Mouse (Mus musculus) megakaryocyte-erythroid progenitor cell, adult 5-6 weeks (primary cell): ENCODE results near the gene Nlrc4. TPM values are rescaled to one million over a fixed set of nuclear protein-coding genes. Genes with fewer than 3 reads are reported as not detected.
"Not testable (repeated sequence)": the region's sequence is repeated elsewhere in the genome, so short reads cannot be mapped to it uniquely, and the experiment has no call there.

Experiments used
- ATAC-seq: replicated peaks from 2 replicates; pipeline ENCODE4 v1.8.0; 2016; ENCODE audit warnings: mild to moderate bottlenecking, inconsistent platforms; ENCODE audit not compliant: severe bottlenecking, poor library complexity, low FRiP score, low TSS enrichment
- total RNA-seq, 2 experiments: library from RNA; stranded (forward) in 1 of 2; stranded (reverse) in 1 of 2; fragments of 200-1000, 215-1000 nt in 1 of 2; fragments of >200 nt in 1 of 2; fragmentation: Nextera tagmentation in 1 of 2; gene quantifications; 2 replicates each; pipeline ENCODE4 v1.2.3; 2014 to 2017

Nlrc4 gene
- total RNA-seq (2014; fragmentation: Nextera tagmentation) (0.11 and 0.30 TPM in 2 replicates), total RNA-seq (2017) (0.42 and 1.4 TPM in 2 replicates)

DNA sequence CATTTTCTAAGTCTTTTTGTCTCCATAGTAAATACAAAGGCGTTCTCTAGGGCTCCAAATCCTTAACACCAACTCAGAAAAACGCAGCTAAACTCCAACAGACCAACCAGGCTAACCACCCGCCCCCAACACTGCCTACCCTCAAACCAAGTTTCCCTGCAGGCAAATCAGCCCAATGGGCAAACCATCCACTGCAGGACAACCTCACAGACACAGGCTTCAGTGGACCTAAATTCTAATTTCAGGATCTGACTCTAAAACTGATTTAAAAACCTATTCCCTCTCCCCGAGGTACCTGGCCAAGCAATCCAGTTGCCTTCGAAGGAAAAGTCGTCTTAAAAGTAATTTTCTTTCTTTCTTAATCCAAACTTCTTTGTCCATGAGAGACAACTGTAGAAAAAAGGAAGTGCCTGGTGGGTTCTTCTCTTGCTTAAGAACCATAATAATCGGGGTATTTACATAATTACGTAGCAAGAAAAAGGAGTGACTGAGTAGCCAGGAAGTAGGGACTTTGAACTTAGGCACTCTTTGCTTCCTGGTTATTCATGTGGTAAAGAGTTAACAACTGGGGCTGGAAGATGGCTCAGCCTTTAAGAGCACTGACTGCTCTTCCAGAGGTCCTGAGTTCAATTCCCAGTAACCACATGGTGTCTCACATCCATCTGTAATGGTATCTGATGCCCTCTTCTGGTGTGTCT, at the start of gene Nlrc4:
Nlrc4 (minus strand) TSS at position 432 of the 698 bp plus-strand sequence.
- ATAC-seq: no peak

DNA sequence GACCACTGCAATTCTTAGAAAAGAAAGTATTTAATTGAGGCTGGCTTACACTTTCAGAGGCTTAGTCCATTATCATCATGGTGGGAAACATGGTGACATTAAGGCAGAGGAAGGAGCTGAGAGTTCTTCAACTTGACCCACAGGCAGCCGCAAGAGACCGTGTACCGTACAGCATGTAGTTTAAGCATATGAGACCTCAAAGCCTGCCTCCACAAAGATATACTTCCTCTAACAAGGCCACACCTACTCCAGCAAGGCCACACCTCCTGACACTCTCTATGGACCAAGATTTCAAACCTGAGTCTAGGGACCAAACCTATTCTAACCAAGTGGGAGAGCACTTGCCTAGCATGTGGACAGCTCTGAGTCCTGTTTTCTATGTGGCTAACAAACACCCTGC, 49.7 kb upstream of the Nlrc4 start:
- peak; percentile 65; the same call in 1 of the 2 replicates for ATAC-seq

DNA sequence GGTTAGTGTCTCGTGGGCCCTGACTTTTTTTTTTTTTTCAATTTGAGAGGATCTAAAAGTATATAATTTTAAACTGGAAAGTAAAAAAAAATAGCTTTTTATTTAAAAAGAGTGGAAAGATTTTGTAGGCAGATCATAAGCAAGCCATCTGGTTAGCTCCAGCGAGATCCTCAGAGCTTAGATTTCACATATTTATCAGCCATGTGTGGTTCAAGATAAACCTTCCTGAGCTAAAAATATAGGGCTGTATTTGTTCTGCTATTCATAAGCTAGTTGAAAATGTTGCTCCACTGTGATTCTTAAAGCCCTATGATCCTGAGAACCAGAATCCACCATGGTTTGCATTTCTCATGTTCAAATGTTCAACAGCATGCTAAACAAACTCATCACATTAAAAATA, 49.0 kb upstream of the Nlrc4 start:
- ATAC-seq: no peak

DNA sequence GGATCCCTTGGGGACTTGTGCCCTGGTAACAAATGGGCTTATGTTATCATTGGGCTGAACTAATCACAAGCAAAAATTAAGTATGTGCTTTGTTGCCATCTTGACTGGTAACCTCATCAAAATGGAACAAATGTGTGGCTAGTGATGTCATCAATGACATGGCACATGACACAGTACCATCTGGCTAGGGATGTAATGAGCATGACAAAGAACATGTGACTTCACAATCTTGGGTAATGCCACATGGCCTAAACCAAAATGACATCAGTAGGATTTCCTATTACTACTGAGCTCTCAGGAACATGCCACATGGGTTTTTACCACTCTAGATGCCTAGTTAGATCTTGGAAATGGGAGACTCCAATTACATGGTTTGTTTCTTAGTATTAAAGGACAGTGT, 42.1 kb upstream of the Nlrc4 start:
- no peak for ATAC-seq

DNA sequence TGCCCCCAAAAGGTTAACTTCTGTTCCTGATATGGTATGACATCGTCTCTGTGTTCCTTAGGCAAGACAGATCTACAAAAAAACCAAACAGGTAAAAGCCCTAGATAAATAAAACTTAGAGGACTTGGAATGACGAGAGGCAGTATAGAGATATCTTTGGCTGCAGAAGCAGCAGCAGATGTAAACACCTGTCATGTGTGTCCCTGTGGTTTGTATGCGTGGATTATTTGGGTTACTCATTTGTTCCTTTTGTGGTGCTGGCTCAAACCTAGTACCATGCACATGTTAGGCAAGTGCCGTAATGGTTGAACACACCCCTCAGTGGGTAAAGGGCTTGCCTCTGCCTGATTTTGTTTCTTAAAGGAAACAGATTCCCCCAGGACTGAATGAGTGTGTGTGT, 41.3 kb upstream of the Nlrc4 start:
- no peak for ATAC-seq

DNA sequence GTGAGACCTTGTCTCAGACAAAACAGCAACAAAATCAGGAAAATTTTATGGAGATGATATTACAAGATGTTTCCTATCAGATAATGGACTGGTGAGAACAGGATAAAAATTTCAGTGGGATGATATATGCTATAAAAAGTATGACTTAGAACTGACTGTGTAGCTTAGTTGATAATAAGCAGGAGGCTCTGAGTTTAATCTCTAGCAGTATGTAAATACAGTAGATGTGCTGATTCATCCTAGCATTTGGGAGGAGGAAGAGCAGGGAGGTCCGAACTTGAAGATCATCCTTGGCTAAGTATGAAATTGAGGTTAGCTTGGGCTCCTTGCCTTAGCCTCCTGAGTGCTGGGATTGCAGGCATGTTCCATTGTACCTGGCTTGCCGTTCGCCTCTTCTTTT, 32.6 kb upstream of the Nlrc4 start:
- peak; percentile 77 for ATAC-seq

DNA sequence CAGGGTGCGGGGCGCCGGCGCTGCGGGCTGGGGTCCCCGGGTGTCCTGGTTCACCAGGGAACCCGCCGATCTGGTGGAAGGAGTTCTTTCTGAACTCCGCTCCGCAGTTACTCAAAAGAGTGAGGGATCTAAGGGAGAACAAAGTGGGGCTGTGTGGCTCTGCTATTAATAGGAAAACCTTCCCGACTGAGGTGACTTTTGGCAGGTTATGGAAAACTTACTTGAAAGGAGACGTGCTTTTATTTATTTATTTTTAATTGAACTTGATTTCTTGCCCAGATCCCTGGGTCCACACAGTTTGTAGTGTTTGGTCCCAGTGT, 30.9 kb upstream of the Nlrc4 start:
- no peak for ATAC-seq

DNA sequence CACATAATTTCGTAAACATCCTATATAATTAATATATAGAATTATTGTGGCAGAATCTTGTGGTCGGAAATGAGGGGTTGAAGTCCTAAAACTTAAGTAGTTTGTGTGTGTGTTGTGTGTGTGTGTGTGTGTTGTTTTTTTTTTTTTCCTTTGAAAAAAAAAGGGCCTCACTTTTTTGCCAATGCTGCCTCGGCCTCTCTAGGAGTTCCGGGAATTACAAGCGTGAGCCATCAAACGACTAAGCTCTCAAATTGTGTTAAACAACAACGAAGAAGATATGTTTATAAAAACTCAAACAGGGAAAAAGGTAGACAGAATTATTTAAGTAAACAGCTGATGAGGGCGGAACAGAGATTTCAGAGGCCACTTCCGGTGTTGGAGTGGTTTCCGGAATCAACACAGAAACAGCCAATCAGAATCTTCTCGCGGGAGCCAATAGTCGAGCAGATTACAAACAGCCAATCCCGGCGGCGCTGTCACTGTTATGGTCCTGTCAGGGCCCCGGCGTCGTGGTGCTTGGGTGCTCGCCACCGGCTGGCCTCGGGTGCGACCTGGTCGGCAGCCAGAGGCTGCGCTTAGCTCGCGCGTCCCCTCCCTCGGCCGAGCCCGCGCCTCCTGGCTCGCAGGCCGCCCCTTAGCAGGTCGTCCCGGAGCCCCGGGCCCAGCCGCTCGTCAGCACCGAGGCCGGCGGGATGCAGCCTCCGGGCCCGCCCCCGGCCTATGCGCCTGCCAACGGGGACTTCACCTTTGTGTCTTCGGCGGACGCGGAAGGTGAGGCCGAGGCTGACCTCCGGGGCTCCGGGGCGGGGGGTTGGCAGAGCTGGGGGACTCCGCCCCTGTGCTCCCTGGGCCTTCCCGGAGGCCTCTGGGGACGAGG, 30.3 kb upstream of the Nlrc4 start, which contains the start of gene Yipf4:
Yipf4 (plus strand) TSS at position 470 of the 877 bp plus-strand sequence.
- peak; percentile 98 for ATAC-seq

DNA sequence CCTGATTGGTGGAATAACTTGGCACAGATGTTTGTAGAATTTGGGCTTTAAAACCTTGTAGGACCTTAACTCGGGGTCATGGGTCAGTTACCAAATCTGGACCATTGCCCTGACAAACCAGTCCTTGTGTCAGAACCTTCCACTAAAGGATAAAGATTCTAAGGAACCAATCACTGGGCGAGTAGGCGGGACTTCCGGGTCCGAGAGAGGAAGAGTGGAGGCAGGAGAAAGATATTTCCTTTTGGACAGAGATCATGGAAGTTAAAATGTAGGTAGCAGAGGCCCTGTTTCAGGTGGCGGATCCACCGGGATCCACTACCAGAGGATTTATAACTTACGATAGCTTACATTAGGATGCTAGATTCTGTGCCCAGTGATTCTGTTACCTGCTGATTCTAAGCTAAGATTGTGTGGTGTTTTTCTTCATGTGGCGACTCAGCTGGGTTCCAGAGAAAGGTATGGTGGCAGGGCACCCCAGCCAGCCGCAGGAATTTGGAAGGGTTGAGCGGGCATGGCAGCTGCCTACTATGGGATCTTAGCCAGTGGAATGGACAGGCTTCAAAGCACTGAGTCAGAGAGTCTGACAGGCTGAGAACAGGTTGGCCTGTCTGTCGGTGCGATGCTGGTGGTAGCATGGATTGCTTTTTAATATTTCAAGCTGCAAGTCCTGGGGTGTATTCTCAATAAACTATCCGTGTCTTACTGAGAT, 21.6 kb upstream of the Nlrc4 start:
- no peak for ATAC-seq

DNA sequence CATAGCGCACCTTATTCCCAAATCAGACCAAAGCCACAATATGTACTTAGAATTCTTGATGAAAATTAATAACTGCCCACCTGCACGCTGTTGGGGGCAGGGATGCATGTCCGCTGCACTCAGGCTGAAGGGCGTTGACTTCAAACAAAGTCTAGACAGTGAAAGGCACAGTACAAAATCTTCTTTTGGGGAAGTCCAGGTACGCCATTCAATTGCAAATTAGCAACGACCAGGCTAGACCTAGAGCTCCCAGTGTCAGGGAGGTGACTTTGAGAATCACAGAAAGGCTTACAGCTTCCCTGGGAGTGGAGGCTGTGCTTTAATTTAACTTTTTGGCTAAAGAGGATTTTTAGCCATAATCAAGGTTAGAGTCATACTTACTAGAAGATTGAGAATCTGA, 11.2 kb upstream of the Nlrc4 start:
- ATAC-seq: not testable (repeated sequence)

DNA sequence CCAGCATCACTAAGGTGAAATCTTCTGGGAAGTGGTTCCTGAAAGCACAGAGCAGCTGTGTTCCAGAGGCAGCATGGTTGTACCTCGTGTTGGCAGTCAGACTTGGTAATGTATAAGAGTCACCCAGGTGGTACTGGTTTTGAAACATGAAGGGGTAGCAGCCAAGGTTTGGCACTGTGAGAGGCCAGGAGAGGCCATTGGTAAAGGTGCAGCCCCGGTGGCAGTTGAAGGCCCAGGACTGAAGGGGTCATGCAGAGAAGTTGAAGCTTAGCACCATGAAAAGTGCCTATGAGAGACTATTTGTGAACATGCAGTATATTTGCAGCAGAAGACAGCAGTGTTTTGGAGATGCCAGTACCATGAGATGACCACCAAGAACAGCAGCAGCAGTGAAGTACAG, 9.0 kb upstream of the Nlrc4 start:
- not testable (repeated sequence) for ATAC-seq

DNA sequence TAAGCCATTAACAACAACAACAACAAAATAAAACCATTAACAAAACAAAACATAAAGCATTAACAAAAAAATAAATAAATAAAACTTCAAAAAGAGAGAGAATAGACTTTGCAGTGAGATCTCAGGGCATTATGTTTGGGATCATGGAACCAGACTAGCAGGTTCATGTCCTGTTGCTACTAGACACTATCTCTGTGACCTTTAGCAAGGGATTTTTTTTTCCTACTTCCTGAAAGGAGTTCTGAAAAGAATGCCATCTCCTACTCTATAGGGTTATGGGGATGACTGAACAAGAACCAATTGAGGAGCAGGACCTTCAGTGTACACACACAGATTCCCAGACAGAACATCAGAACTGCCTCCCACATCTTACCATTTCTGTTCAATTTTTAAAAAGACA, 4.6 kb upstream of the Nlrc4 start:
- no peak for ATAC-seq

DNA sequence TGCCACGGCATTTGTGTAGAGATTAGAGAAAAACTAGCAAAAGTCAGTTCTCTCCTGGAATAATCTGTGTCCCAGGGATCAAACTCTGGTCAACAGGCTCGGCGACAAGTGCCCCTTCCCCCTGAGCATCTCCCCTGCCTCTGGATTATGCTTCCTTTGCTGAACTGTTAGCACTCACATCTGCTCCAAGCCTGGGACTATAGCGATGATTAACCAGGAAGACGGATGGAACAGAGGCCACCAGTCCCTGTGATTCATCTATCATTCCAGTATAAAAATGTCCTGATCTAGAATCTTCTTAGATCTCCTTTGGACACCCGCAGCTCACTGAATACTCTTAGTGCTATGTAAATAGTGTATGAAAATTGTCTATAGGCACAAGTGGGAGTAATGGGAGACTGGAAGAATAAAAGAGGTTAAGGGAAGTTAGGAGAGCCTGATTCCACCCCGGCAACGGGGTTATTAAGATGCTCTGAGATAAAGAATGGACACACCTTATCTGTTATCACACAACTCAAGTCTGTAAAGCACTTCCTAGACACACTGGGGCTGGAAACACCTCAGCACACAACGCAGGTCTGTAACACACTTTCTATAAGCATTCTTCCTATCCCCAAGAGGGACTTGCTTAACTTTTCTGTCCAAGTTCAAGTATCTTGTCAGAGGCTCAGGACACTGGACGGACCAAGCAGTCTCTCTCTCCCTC, 817 bp downstream of the Nlrc4 start:
- no peak for ATAC-seq

DNA sequence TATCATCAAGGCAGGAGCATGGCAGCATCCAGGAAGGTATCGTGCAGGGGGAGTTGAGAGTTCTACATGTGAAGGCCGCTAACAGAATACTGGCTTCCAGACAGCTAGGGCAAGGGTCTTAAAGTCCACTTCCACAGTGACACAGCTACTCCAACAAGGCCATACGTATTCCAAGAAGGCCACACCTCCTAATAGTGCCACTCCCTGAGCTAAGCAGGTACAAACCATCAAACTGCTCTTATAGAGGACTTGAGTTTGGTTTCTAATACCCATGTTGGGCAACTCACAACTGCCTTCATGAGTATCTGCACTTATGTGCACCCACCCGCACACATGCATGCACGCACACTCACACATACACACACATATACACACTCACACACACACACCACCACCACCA, 2.1 kb downstream of the Nlrc4 start:
- no peak for ATAC-seq

DNA sequence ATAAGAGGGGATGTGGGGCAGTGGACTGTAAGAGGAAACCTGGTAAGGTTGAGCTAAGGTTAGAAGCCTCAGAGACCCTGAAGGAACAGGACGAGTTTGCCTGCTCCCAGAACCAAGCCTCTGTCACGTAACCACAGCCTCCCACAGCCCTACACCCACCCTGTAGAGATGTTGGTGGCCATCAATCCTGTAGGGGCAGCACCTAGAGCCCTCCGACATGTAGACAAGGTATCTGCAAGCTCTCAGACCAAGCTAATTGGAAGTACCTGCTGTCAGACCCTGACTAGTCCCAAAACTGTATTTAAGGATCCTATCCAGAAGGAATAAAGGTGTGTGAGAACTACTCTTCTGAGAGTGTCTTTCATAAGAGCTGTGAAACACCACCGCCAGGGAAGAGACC, 3.5 kb downstream of the Nlrc4 start:
- no peak for ATAC-seq

DNA sequence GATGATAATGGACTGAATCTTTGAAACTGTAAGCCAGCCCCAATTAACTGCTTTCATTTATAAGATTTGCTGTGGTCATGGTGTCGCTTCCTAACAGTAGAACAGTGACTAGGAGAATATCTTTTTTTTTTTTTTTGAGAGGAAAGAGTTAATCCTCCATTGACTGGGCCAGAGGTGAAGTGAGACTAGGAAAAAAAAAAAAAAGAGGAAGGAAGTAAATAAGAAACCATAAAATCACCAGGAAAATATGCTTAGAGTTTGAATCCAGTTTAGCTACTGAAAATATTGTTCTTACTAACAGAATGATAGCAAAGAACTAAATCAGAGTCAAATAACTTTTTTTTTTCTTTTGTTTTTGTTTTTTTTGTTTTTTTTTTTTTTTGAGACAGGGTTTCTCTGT, 4.3 kb downstream of the Nlrc4 start:
- ATAC-seq: no peak

DNA sequence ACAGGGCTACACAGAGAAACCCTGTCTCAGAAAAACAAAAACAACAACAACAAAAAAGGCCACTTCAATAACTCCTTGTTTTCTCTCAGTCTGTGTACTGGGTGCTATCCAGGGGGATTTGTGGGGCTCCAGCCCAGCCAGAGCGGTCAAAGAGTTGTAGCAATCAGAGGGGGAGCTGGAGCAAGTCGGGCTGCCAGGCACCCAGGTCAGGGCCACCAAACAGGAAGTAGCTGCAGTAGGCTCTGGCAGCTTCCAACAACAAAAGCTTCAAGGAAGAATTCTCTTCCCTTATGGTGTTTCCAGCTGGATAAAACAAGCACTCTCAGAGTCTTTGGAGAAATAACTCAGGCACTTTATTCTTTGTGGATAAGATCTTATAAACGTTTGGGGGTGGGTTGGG, 5.0 kb downstream of the Nlrc4 start:
- ATAC-seq: no peak

DNA sequence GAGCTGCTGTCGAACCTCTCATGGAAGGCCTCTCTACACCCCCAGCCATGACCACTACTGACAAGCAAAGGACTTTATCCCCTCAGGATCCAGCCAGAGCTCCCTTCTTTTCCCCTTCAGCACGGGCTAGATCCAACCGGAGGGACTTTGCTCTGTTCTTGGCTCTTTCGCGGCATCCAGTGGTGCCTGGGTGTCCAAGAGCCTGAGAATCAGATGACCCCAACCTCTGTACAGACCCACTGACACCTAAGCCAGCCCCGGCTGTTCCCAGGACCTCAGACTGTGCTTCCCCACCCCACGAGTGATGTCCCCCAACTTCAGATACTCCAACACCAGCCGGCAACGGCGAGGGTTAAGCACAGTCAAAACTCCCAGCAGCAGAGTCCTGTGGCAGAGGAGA, 9.2 kb downstream of the Nlrc4 start:
- no peak for ATAC-seq

DNA sequence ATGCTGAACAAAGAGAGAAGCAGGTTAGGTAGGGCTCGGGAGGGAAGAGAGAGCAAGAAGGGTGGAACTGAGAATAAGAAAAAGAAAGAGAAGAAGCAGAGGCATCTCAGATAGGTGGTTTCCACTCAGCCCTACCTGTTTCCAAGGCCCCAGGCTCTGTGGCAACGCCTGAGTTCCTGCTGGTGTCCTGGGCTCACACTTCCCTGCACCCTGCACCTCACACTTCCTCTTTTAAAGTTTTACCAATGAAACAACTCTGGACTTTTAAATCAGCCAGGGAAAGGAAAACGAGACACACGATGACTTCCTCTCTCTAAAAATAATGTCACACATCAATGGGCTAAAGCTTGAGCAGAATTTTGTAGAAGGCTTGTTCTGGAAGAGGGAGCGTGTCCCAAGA, 18.5 kb downstream of the Nlrc4 start:
- no peak for ATAC-seq

DNA sequence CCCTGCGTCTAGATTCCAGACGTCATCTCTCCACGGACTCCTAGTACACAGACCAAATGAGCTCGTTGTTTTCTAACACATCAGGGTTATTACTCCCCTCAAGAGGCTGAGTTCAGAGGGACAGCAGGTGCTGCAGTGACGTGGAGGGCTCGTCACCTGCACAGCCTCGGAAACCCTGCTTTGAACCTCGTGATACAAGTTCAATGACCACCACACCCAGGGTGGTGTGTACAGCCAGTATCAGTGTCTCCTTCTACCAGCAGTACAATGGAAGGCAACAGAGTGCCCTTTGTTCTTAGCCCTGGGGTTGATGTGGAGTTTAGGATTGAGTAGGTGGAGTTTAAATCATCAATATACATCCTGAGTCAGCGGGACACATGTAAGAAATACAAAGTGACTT, 21.2 kb downstream of the Nlrc4 start:
- ATAC-seq: no peak
